Mouse (Mus musculus): ENCODE measurements around the gene Zrsr1. TPM values are rescaled to one million over a fixed set of nuclear protein-coding genes. Genes with fewer than 3 reads are reported as not detected.

Zrsr1 gene
- total and polyA plus RNA-seq, 3 experiments: 4.6 to 22.0 (median 15.1) TPM

- no peak overlapping the region for H3K27ac ChIP-seq
- no peaks in the 10 kb centered on the region for H3K27me3 ChIP-seq (ENCODE audit: control insufficient read depth, insufficient read depth, low read length)
- peaks cover 5% of the 10 kb centered on the region for H3K4me1 ChIP-seq (ENCODE audit: control insufficient read depth, insufficient read depth, low read length)
- DNase-seq: no peak
- 91% methylated on average over 2 of the region's 2 CpGs for WGBS
- no peak overlapping the region for H3K4me3 ChIP-seq
- no peak for TF ChIP-seq POLR2A (IDR thresholded peaks at IDR 0.05; ENCODE audit: insufficient read depth, low read depth, low read length)
- no peak for TF ChIP-seq EP300 (IDR thresholded peaks at IDR 0.05; ENCODE audit: insufficient read depth, low read depth, low read length)
- no peak for TF ChIP-seq CTCF (IDR thresholded peaks at IDR 0.05)
- no peaks in the 10 kb centered on the region for H3K36me3 ChIP-seq (ENCODE audit: control insufficient read depth, insufficient read depth, low read length)
- intact Hi-C loops (cut with DNase I): no loop called here
- H3K9ac ChIP-seq (ENCODE audit: low read depth, low read length): no peak overlapping the region
- no peaks in the 10 kb centered on the region for H3K79me2 ChIP-seq (replicated peaks; ENCODE audit: control insufficient read depth, insufficient read depth, low read length)
Measured at GRCm38 (mm10) chr11:22931320-22931905, 40.4 kb upstream of the Zrsr1 start.

GRCm38 (mm10) chr11:22932167-22932566 lies 39.6 kb upstream of the Zrsr1 start:
- Histone ChIP-seq H3K4me3 (no peak overlapping the region), H3K79me2 (replicated peaks; ENCODE audit: control insufficient read depth, insufficient read depth, low read length) (no peaks in the 10 kb centered on the region), H3K4me1 (ENCODE audit: control insufficient read depth, insufficient read depth, low read length) (peaks cover 5% of the 10 kb centered on the region), H3K27ac (no peak overlapping the region), H3K9ac (ENCODE audit: low read depth, low read length) (no peak overlapping the region), H3K36me3 (ENCODE audit: control insufficient read depth, insufficient read depth, low read length) (no peaks in the 10 kb centered on the region), H3K27me3 (ENCODE audit: control insufficient read depth, insufficient read depth, low read length) (no peaks in the 10 kb centered on the region)
- intact Hi-C loops (cut with DNase I): no loop called here
- TF ChIP-seq POLR2A (IDR thresholded peaks at IDR 0.05; ENCODE audit: insufficient read depth, low read depth, low read length) (no peak), EP300 (IDR thresholded peaks at IDR 0.05; ENCODE audit: insufficient read depth, low read depth, low read length) (no peak), CTCF (IDR thresholded peaks at IDR 0.05) (no peak)
- DNase-seq: no peak

GRCm38 (mm10) chr11:22936446-22937125 lies 35.2 kb upstream of the Zrsr1 start:
- Histone ChIP-seq H3K27ac (no peak overlapping the region), H3K36me3 (ENCODE audit: control insufficient read depth, insufficient read depth, low read length) (no peaks in the 10 kb centered on the region), H3K9ac (ENCODE audit: low read depth, low read length) (no peak overlapping the region), H3K79me2 (replicated peaks; ENCODE audit: control insufficient read depth, insufficient read depth, low read length) (no peaks in the 10 kb centered on the region), H3K4me3 (no peak overlapping the region), H3K4me1 (ENCODE audit: control insufficient read depth, insufficient read depth, low read length) (no peaks in the 10 kb centered on the region), H3K27me3 (ENCODE audit: control insufficient read depth, insufficient read depth, low read length) (no peaks in the 10 kb centered on the region)
- DNase-seq: no peak
- TF ChIP-seq CTCF (IDR thresholded peaks at IDR 0.05) (no peak), EP300 (IDR thresholded peaks at IDR 0.05; ENCODE audit: insufficient read depth, low read depth, low read length) (no peak), POLR2A (IDR thresholded peaks at IDR 0.05; ENCODE audit: insufficient read depth, low read depth, low read length) (no peak)
- 67% methylated on average over 5 of the region's 5 CpGs for WGBS
- intact Hi-C loops (cut with DNase I): no loop called here

- DNase-seq: no peak
- Histone ChIP-seq H3K4me1 (ENCODE audit: control insufficient read depth, insufficient read depth, low read length) (no peaks in the 10 kb centered on the region), H3K79me2 (replicated peaks; ENCODE audit: control insufficient read depth, insufficient read depth, low read length) (no peaks in the 10 kb centered on the region), H3K4me3 (no peak overlapping the region), H3K9ac (ENCODE audit: low read depth, low read length) (no peak overlapping the region), H3K27me3 (ENCODE audit: control insufficient read depth, insufficient read depth, low read length) (no peaks in the 10 kb centered on the region), H3K27ac (no peak overlapping the region), H3K36me3 (ENCODE audit: control insufficient read depth, insufficient read depth, low read length) (no peaks in the 10 kb centered on the region)
- no peak for TF ChIP-seq POLR2A (IDR thresholded peaks at IDR 0.05; ENCODE audit: insufficient read depth, low read depth, low read length)
- TF ChIP-seq EP300 (IDR thresholded peaks at IDR 0.05; ENCODE audit: insufficient read depth, low read depth, low read length): no peak
- TF ChIP-seq CTCF (IDR thresholded peaks at IDR 0.05): no peak
- intact Hi-C loops (cut with DNase I): no loop called here
- 98% methylated on average over 4 of the region's 4 CpGs for WGBS
Measured at GRCm38 (mm10) chr11:22937716-22938316, 34.0 kb upstream of the Zrsr1 start.

GRCm38 (mm10) chr11:22938983-22939382 lies 32.8 kb upstream of the Zrsr1 start:
- H3K79me2 ChIP-seq (replicated peaks; ENCODE audit: control insufficient read depth, insufficient read depth, low read length): no peaks in the 10 kb centered on the region
- H3K36me3 ChIP-seq (ENCODE audit: control insufficient read depth, insufficient read depth, low read length): no peaks in the 10 kb centered on the region
- no peak overlapping the region for H3K4me3 ChIP-seq
- no peak for DNase-seq
- H3K27ac ChIP-seq: no peak overlapping the region
- no peak overlapping the region for H3K9ac ChIP-seq (ENCODE audit: low read depth, low read length)
- TF ChIP-seq POLR2A (IDR thresholded peaks at IDR 0.05; ENCODE audit: insufficient read depth, low read depth, low read length) (no peak), EP300 (IDR thresholded peaks at IDR 0.05; ENCODE audit: insufficient read depth, low read depth, low read length) (no peak), CTCF (IDR thresholded peaks at IDR 0.05) (no peak)
- 74% methylated on average over 2 of the region's 2 CpGs for WGBS
- H3K4me1 ChIP-seq (ENCODE audit: control insufficient read depth, insufficient read depth, low read length): no peaks in the 10 kb centered on the region
- intact Hi-C loops (cut with DNase I): no loop called here
- no peaks in the 10 kb centered on the region for H3K27me3 ChIP-seq (ENCODE audit: control insufficient read depth, insufficient read depth, low read length)

GRCm38 (mm10) chr11:22949101-22949500 lies 22.7 kb upstream of the Zrsr1 start:
- intact Hi-C loops (cut with DNase I): no loop called here
- TF ChIP-seq EP300 (IDR thresholded peaks at IDR 0.05; ENCODE audit: insufficient read depth, low read depth, low read length) (no peak), CTCF (IDR thresholded peaks at IDR 0.05) (no peak), POLR2A (IDR thresholded peaks at IDR 0.05; ENCODE audit: insufficient read depth, low read depth, low read length) (no peak)
- Histone ChIP-seq H3K36me3 (ENCODE audit: control insufficient read depth, insufficient read depth, low read length) (no peaks in the 10 kb centered on the region; the same call in 1 of the 2 replicates), H3K4me1 (ENCODE audit: control insufficient read depth, insufficient read depth, low read length) (no peaks in the 10 kb centered on the region), H3K4me3 (no peak overlapping the region), H3K27me3 (ENCODE audit: control insufficient read depth, insufficient read depth, low read length) (no peaks in the 10 kb centered on the region), H3K9ac (ENCODE audit: low read depth, low read length) (no peak overlapping the region), H3K27ac (no peak overlapping the region), H3K79me2 (replicated peaks; ENCODE audit: control insufficient read depth, insufficient read depth, low read length) (no peaks in the 10 kb centered on the region)
- 97% methylated on average over 1 of the region's 1 CpGs for WGBS
- DNase-seq: no peak
